Comparison of ENCODE assay signal across 8 mouse cellular contexts in the genomic region with DNA sequence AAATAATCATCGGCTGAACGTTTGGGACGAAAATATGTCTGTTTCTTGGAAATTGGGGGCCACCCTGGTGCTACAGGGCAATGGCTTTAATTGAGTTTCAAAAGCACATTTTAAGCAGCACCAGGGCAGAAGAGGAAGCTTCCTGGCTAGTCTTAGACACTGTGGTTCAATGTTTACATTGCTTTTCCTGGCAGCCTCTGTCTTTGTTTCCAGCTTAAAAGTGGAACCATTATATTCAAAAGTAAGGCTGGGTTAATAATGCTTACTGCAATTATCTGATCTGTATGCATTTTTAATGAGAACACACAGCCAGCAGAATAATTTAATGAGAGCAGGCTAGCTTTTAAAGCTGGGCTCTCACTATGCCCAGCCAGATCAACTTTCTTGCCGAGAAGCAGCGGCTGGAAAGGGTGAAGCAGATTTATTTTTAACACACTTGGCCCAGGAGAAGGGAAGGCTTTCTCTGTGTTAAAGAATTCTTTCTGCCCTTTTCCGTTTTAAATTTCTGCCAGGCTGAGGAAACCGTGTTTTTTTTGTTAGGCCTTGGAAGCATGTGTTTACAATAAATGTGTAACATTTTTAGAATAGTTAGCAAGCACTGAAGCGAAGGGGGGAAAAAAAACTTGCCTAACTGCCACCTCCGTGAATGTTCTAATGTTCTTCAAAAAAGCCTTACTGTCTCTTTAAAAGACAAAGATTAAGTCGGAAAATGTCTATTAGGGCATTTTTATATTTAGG. TPM values are rescaled to one million over a fixed set of nuclear protein-coding genes. Genes with fewer than 3 reads are reported as not detected.
DNase-seq lines count a peak whose midpoint lies in the region; ATAC-seq lines count a peak whose summit lies in the region.

No protein-coding gene starts in this region.

- H3K27ac ChIP-seq in forebrain, embryonic 11.5 days (ENCODE audit: low read depth, low read length): peak overlapping the region; percentile 74
- H3K27ac ChIP-seq in limb, embryonic 12.5 days: peak overlapping the region; percentile 98
- peak overlapping the region; percentile 61; the same call in 1 of the 2 replicates for H3K27ac ChIP-seq in neural tube, embryonic 14.5 days (ENCODE audit: low read depth, low read length)

- peak overlapping the region; percentile 62 for H3K4me3 ChIP-seq in forebrain, embryonic 11.5 days (ENCODE audit: low read depth, low read length)
- peak overlapping the region; percentile 62 for H3K4me3 ChIP-seq in limb, embryonic 12.5 days (replicated peaks)
- peak overlapping the region; percentile 57 for H3K4me3 ChIP-seq in neural tube, embryonic 14.5 days (ENCODE audit: low read depth, low read length)

- 12% methylated on average over 10 of the region's 10 CpGs for WGBS in forebrain, embryonic 11.5 days
- WGBS in limb, embryonic 12.5 days: 3% methylated on average over 10 of the region's 10 CpGs
- 21% methylated on average over 10 of the region's 10 CpGs for WGBS in neural tube, embryonic 14.5 days

- H3K9me3 ChIP-seq in forebrain, embryonic 11.5 days (ENCODE audit: control insufficient read depth, low read length): no peaks in the 10 kb centered on the region
- H3K9me3 ChIP-seq in limb, embryonic 12.5 days: no peaks in the 10 kb centered on the region
- H3K9me3 ChIP-seq in neural tube, embryonic 14.5 days (ENCODE audit: control insufficient read depth, low read length): no peaks in the 10 kb centered on the region

- ATAC-seq in forebrain, embryonic 11.5 days (replicated peaks; ENCODE audit: low FRiP score): peak; percentile 32
- no peak for ATAC-seq in limb, embryonic 12.5 days (ENCODE audit: insufficient number of reproducible peaks, insufficient read depth, low FRiP score, low TSS enrichment, low read depth)
- ATAC-seq in neural tube, embryonic 14.5 days (ENCODE audit: low read depth): no peak
- no peak for ATAC-seq in frontal cortex, adult (ENCODE audit: low TSS enrichment)

- DNase-seq in embryo, embryonic 10 days (ENCODE audit: low spot score): peak; percentile 44
- DNase-seq in embryo, embryonic 11 days: no peak
- DNase-seq in B cell, adult 2 months: peak; percentile 44 to 46
- no peak for DNase-seq in forebrain, embryonic 11.5 days (ENCODE audit: low spot score)
- DNase-seq in thymus, adult 18-20 months: no peak

- peak overlapping the region; percentile 55 for H3K9ac ChIP-seq in forebrain, embryonic 11.5 days (ENCODE audit: low read length)
- H3K9ac ChIP-seq in limb, embryonic 12.5 days (replicated peaks): peak overlapping the region; percentile 81
- peak overlapping the region; percentile 52; the same call in 1 of the 2 replicates for H3K9ac ChIP-seq in neural tube, embryonic 14.5 days (replicated peaks; ENCODE audit: low read depth, low read length)

- H3K36me3 ChIP-seq in forebrain, embryonic 11.5 days (ENCODE audit: control insufficient read depth, insufficient read depth, low read length): no peaks in the 10 kb centered on the region
- no peaks in the 10 kb centered on the region for H3K36me3 ChIP-seq in limb, embryonic 12.5 days
- no peaks in the 10 kb centered on the region for H3K36me3 ChIP-seq in neural tube, embryonic 14.5 days (ENCODE audit: control insufficient read depth, insufficient read depth, low read length)

- peak overlapping the region; percentile 61 for H3K4me2 ChIP-seq in forebrain, embryonic 11.5 days (ENCODE audit: low read depth, low read length, severe bottlenecking)
- H3K4me2 ChIP-seq in limb, embryonic 12.5 days: peak overlapping the region; percentile 94
- H3K4me2 ChIP-seq in neural tube, embryonic 14.5 days (ENCODE audit: low read depth, low read length): peak overlapping the region; percentile 72

- no peaks in the 10 kb centered on the region for H3K27me3 ChIP-seq in forebrain, embryonic 11.5 days (ENCODE audit: control insufficient read depth, insufficient read depth, low read length)
- no peaks in the 10 kb centered on the region for H3K27me3 ChIP-seq in limb, embryonic 12.5 days
- H3K27me3 ChIP-seq in neural tube, embryonic 14.5 days (ENCODE audit: control insufficient read depth, insufficient read depth, low read length): no peaks in the 10 kb centered on the region

- H3K4me1 ChIP-seq in forebrain, embryonic 11.5 days (replicated peaks; ENCODE audit: control insufficient read depth, insufficient read depth, low read length): peaks cover 20% of the 10 kb centered on the region
- H3K4me1 ChIP-seq in limb, embryonic 12.5 days (replicated peaks): peaks cover 53% of the 10 kb centered on the region
- H3K4me1 ChIP-seq in neural tube, embryonic 14.5 days (ENCODE audit: control insufficient read depth, insufficient read depth, low read length): peaks cover 27% of the 10 kb centered on the region

RNA-seq across cellular contexts. Expression of a gene that starts 1.0 kb away (rescaled TPM):
- polyA plus RNA-seq in forebrain, embryonic 11.5 days (2014; fragmentation: Nextera tagmentation; extraction: Ambion mirVana): 39.2 and 39.6 TPM in 2 replicates
- polyA plus RNA-seq in limb, embryonic 12.5 days (2016; fragmentation: Nextera tagmentation; extraction: Ambion mirVana): 79.0 and 80.8 TPM in 2 replicates
- 17.9 and 39.5 TPM in 2 replicates for polyA plus RNA-seq in neural tube, embryonic 14.5 days (2014; fragmentation: Nextera tagmentation; extraction: Ambion mirVana)

Comparison
In these comparisons a context has a peak if more than half of its experiments do, and no peak if none do; other contexts are left out.
1. DNase-seq: peak in embryo, embryonic 10 days (single experiment) and B cell, adult 2 months (2 of 2); none in embryo, embryonic 11 days (single experiment), forebrain, embryonic 11.5 days (single experiment) and thymus, adult 18-20 months (0 of 2).
2. Peak in every context shown above with its lines, with median percentiles within 50 percentile points of each other: H3K27ac ChIP-seq, H3K4me2 ChIP-seq, H3K4me3 ChIP-seq and H3K9ac ChIP-seq.